Mouse (Mus musculus): ENCODE measurements around the gene 4930562C15Rik.

DNA sequence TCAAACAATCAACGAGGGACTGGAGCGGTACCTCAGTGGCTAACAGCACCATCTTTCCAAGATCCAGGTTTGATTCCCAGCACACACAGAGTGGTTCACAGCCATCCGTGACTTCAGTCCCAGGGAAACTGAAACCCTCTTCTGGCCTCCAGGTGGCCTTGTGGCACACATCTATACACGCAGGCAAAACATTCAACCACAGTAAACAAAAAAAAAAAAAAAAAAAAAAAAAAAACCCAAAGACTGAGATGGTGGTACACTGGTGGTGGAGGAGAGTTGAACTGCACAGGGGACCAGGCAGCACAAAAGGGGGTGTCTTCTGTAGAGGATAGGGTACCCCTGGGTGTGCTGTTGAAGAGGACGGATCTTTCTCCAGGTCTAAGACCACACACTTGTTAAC lies 35.3 kb downstream of the 4930562C15Rik start:
- TF ChIP-seq CTCF (IDR thresholded peaks at IDR 0.05; ENCODE audit: borderline replicate concordance, insufficient read depth, low read length), result no peak
- TF ChIP-seq POLR2A (IDR thresholded peaks at IDR 0.05; ENCODE audit: low read depth, low read length), result no peak
